ENCODE assay signal across 9 mouse cellular contexts in the genomic region with DNA sequence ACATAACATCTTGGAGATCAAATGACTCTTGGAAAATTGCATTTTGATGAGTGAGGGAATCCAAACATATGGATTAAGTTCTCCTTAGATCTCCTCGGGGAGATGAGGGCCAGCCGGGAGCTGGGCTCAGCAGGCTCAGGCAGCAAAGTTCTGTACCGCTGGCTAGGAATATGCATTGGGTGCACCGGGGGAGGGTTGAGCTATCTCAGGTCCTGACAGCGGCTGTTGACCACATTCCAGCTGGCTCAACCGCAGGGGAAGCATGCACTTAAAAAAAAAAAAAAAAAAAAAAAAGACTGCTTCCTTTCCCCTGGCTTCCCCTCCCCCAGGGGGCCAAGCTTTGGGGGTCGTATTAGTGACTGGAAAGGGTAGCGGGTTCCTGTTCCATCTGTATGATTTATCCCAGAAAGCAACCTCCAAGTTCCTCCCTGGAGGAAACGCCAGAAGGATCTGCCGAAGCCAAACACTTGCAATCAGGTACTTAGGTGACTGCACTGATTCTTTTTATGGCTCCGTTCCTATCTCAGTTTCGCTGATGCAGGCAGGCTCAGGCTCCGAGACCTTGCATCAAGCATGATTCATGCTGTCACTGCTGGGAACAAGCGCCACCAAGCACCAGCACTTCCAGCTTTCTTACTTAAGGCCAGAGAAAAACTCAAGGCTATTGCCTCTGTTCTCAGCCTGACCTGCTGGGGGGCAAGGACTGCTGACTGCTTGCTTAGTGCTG.
A peak's percentile ranks its signal among the peaks of the same experiment; 100 is the strongest.
DNase-seq lines count a peak whose midpoint lies in the region; ATAC-seq and TF ChIP-seq lines count a peak whose summit lies in the region.
"Had no signal": no experiment of that assay in that cellular context is flagged by ENCODE, and none has a peak within 500 bp of the region (broad histone marks: within the 10 kb centered on the region; RNA-seq: fewer than 3 reads in every experiment).

No protein-coding gene starts in this region.

- H3K27me3 ChIP-seq in hindbrain, postnatal 0 days (ENCODE audit: insufficient read depth, low read length): no peaks in the 10 kb centered on the region
- no peaks in the 10 kb centered on the region; the same call in 1 of the 2 replicates for H3K27me3 ChIP-seq in hindbrain, embryonic 11.5 days (ENCODE audit: control insufficient read depth, insufficient read depth, low read length)
- no peaks in the 10 kb centered on the region for H3K27me3 ChIP-seq in embryonic facial prominence, embryonic 13.5 days
- no peaks in the 10 kb centered on the region; the same call in none of the 2 replicates for H3K27me3 ChIP-seq in liver, embryonic 13.5 days

- WGBS in hindbrain, postnatal 0 days: 16% methylated on average over 14 of the region's 14 CpGs
- 17% methylated on average over 14 of the region's 14 CpGs for WGBS in hindbrain, embryonic 11.5 days
- 3% methylated on average over 14 of the region's 14 CpGs for WGBS in embryonic facial prominence, embryonic 13.5 days
- 1% methylated on average over 14 of the region's 14 CpGs for WGBS in liver, embryonic 13.5 days (ENCODE audit: insufficient replicate concordance)

- ATAC-seq in hindbrain, postnatal 0 days: no peak
- no peak for ATAC-seq in hindbrain, embryonic 11.5 days (ENCODE audit: low FRiP score)
- peak; percentile 80 for ATAC-seq in embryonic facial prominence, embryonic 13.5 days (ENCODE audit: insufficient number of reproducible peaks, insufficient read depth, low FRiP score, low TSS enrichment, low read depth)
- ATAC-seq in liver, embryonic 13.5 days (ENCODE audit: low read depth): no peak

- H3K9ac ChIP-seq in hindbrain, postnatal 0 days (replicated peaks; ENCODE audit: low read length): no peak overlapping the region
- no peak overlapping the region for H3K9ac ChIP-seq in hindbrain, embryonic 11.5 days (ENCODE audit: low read depth, low read length)
- H3K9ac ChIP-seq in embryonic facial prominence, embryonic 13.5 days: no peak overlapping the region
- no peak overlapping the region for H3K9ac ChIP-seq in liver, embryonic 13.5 days
- H3K9ac ChIP-seq: neural tube, embryonic 13.5 days had no signal

- peak; percentile 20 for DNase-seq in hindbrain, postnatal 0 days (ENCODE audit: low spot score)
- no peak for DNase-seq in hindbrain, embryonic 11.5 days (ENCODE audit: low spot score)
- DNase-seq in ES-CJ7 (ENCODE audit: low read depth, low spot score): peak; percentile 79
- DNase-seq in liver, embryonic 13.5 days: no peak
- DNase-seq in layer of hippocampus, adult 11-12 months (ENCODE audit: low spot score): no peak
- DNase-seq in gastrocnemius, postnatal 10 days: no peak
- DNase-seq in cerebellum, adult 8-10 months: no peak

- H3K9me3 ChIP-seq in hindbrain, postnatal 0 days (ENCODE audit: low read length): peaks cover 8% of the 10 kb centered on the region; the same call in 1 of the 2 replicates
- H3K9me3 ChIP-seq in hindbrain, embryonic 11.5 days (ENCODE audit: control insufficient read depth, low read length): no peaks in the 10 kb centered on the region
- peaks cover 15% of the 10 kb centered on the region for H3K9me3 ChIP-seq in embryonic facial prominence, embryonic 13.5 days
- H3K9me3 ChIP-seq in liver, embryonic 13.5 days (replicated peaks): no peaks in the 10 kb centered on the region

- H3K4me2 ChIP-seq in hindbrain, postnatal 0 days (ENCODE audit: low read depth, low read length): 0 out of 2 replicates have a peak overlapping the region, but pooled peaks have one; percentile 3
- no peak overlapping the region for H3K4me2 ChIP-seq in hindbrain, embryonic 11.5 days (replicated peaks; ENCODE audit: low read depth, low read length)
- peak overlapping the region; percentile 41 for H3K4me2 ChIP-seq in embryonic facial prominence, embryonic 13.5 days
- 0 out of 2 replicates have a peak overlapping the region, but pooled peaks have one; percentile 2 for H3K4me2 ChIP-seq in liver, embryonic 13.5 days
- H3K4me2 ChIP-seq: neural tube, embryonic 13.5 days had no signal

- H3K4me3 ChIP-seq in hindbrain, postnatal 0 days (ENCODE audit: low read length): no peak overlapping the region
- H3K4me3 ChIP-seq in hindbrain, embryonic 11.5 days (ENCODE audit: low read depth, low read length): no peak overlapping the region
- H3K4me3 ChIP-seq in embryonic facial prominence, embryonic 13.5 days: no peak overlapping the region
- no peak overlapping the region for H3K4me3 ChIP-seq in liver, embryonic 13.5 days (replicated peaks)
- H3K4me3 ChIP-seq: neural tube, embryonic 13.5 days had no signal

- no peak for TF ChIP-seq CTCF in hindbrain, postnatal 0 days (IDR thresholded peaks at IDR 0.05; ENCODE audit: low read depth)

- H3K4me1 ChIP-seq in hindbrain, postnatal 0 days (ENCODE audit: insufficient read depth, low read length): peaks cover 6% of the 10 kb centered on the region; the same call in 1 of the 2 replicates
- H3K4me1 ChIP-seq in hindbrain, embryonic 11.5 days (replicated peaks; ENCODE audit: control insufficient read depth, insufficient read depth, low read length): no peaks in the 10 kb centered on the region
- peaks cover 40% of the 10 kb centered on the region for H3K4me1 ChIP-seq in embryonic facial prominence, embryonic 13.5 days
- H3K4me1 ChIP-seq in liver, embryonic 13.5 days (replicated peaks): peaks cover 16% of the 10 kb centered on the region; the same call in 1 of the 2 replicates

- no peaks in the 10 kb centered on the region for H3K36me3 ChIP-seq in hindbrain, postnatal 0 days (ENCODE audit: insufficient read depth, low read length)
- no peaks in the 10 kb centered on the region for H3K36me3 ChIP-seq in hindbrain, embryonic 11.5 days (ENCODE audit: control insufficient read depth, insufficient read depth, low read length)
- no peaks in the 10 kb centered on the region for H3K36me3 ChIP-seq in embryonic facial prominence, embryonic 13.5 days
- no peaks in the 10 kb centered on the region for H3K36me3 ChIP-seq in liver, embryonic 13.5 days

- H3K27ac ChIP-seq in hindbrain, postnatal 0 days: no peak overlapping the region
- no peak overlapping the region for H3K27ac ChIP-seq in hindbrain, embryonic 11.5 days (ENCODE audit: low read depth, low read length)
- H3K27ac ChIP-seq in embryonic facial prominence, embryonic 13.5 days: peak overlapping the region; percentile 84
- no peak overlapping the region for H3K27ac ChIP-seq in liver, embryonic 13.5 days
- H3K27ac ChIP-seq: neural tube, embryonic 13.5 days had no signal

Comparison
In these comparisons a context has a peak if more than half of its experiments do, and no peak if none do; other contexts are left out.
1. DNase-seq: peak in hindbrain, postnatal 0 days (single experiment) and ES-CJ7 (single experiment); none in hindbrain, embryonic 11.5 days (single experiment), liver, embryonic 13.5 days (single experiment), layer of hippocampus, adult 11-12 months (single experiment), gastrocnemius, postnatal 10 days (single experiment) and cerebellum, adult 8-10 months (single experiment).